In the genomic region with DNA sequence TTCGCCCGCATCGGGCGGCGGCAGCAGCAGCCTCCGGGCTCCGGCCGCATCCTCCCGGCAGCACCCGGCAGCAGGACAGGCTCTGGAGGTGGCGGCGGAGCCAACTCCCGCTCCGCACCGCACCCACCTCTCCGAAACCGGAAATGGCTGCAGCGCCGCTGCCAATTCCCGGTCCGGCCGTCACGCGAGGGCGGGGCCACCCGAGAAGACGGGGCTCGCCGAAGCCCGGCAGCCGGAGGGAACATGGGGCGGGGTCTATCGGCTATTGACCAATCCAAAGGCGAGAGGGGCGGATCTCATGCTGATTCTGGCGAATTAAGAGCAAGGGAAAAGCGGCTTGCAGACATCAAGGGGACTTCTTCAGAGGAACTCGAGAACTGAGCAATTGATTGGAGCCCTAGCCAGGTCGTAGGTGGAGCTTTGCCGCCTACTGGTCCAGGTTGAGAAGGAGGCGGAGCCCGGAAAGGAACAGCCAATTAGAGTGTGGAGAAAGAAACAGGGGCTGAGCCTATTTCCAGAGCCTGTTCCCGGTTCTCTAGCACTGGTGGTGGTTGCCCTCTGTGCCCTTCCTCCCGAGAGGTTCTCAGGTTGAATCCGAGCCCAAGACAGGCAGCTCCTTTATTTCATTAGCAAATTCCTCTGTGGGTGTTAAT, we compare ENCODE assay signal across 8 mouse cellular contexts. TPM values are rescaled to one million over a fixed set of nuclear protein-coding genes. Genes with fewer than 3 reads are reported as not detected.
DNase-seq lines count a peak whose midpoint lies in the region; ATAC-seq and TF ChIP-seq lines count a peak whose summit lies in the region.

A gene (minus strand): TSS at position 234 of the 653 bp plus-strand sequence.

- peak within 1 kb of the TSS; percentile 93 for H3K4me2 ChIP-seq in embryonic facial prominence, embryonic 13.5 days
- peak within 1 kb of the TSS; percentile 92 for H3K4me2 ChIP-seq in limb, embryonic 12.5 days
- H3K4me2 ChIP-seq in midbrain, embryonic 15.5 days, result peak within 1 kb of the TSS; percentile 98

- peak within 1 kb of the TSS; percentile 75 for H3K27ac ChIP-seq in embryonic facial prominence, embryonic 13.5 days
- peak within 1 kb of the TSS; percentile 92 for H3K27ac ChIP-seq in kidney, adult 2 months (ENCODE audit: insufficient read depth, low read depth, low read length)
- peak within 1 kb of the TSS; percentile 76 for H3K27ac ChIP-seq in limb, embryonic 12.5 days
- H3K27ac ChIP-seq in midbrain, embryonic 15.5 days, result peak within 1 kb of the TSS; percentile 86
- H3K27ac ChIP-seq in spleen, adult 2 months (ENCODE audit: insufficient read depth, low read length), result peak within 1 kb of the TSS; percentile 77

- no peaks in the 10 kb centered on the region for H3K27me3 ChIP-seq in embryonic facial prominence, embryonic 13.5 days
- H3K27me3 ChIP-seq in kidney, adult 2 months (replicated peaks; ENCODE audit: control insufficient read depth, insufficient read depth, low read length), result no peaks in the 10 kb centered on the region
- no peaks in the 10 kb centered on the region for H3K27me3 ChIP-seq in limb, embryonic 12.5 days
- H3K27me3 ChIP-seq in midbrain, embryonic 15.5 days (replicated peaks), result no peaks in the 10 kb centered on the region
- H3K27me3 ChIP-seq in spleen, adult 2 months (ENCODE audit: control insufficient read depth, insufficient read depth, low read length), result no peaks in the 10 kb centered on the region

- peak within 1 kb of the TSS; percentile 73 for H3K4me3 ChIP-seq in embryonic facial prominence, embryonic 13.5 days
- H3K4me3 ChIP-seq in kidney, adult 2 months (ENCODE audit: insufficient read depth, low read depth, low read length), result peak within 1 kb of the TSS; percentile 80
- H3K4me3 ChIP-seq in limb, embryonic 12.5 days (replicated peaks), result peak within 1 kb of the TSS; percentile 96
- H3K4me3 ChIP-seq in midbrain, embryonic 15.5 days, result peak within 1 kb of the TSS; percentile 96
- H3K4me3 ChIP-seq in spleen, adult 2 months (ENCODE audit: extremely low read depth, insufficient read depth, insufficient read length), result peak within 1 kb of the TSS; percentile 76

- no peaks in the 10 kb centered on the region for H3K36me3 ChIP-seq in embryonic facial prominence, embryonic 13.5 days
- no peaks in the 10 kb centered on the region for H3K36me3 ChIP-seq in kidney, adult 2 months (ENCODE audit: control insufficient read depth, insufficient read depth, low read length)
- no peaks in the 10 kb centered on the region for H3K36me3 ChIP-seq in limb, embryonic 12.5 days
- H3K36me3 ChIP-seq in midbrain, embryonic 15.5 days (replicated peaks), result no peaks in the 10 kb centered on the region
- H3K36me3 ChIP-seq in spleen, adult 2 months (ENCODE audit: control insufficient read depth, insufficient read depth, low read length), result no peaks in the 10 kb centered on the region

- under 1% methylated on average over 45 of the region's 45 CpGs for WGBS in embryonic facial prominence, embryonic 13.5 days
- under 1% methylated on average over 43 of the region's 45 CpGs for WGBS in kidney, adult 2 months
- WGBS in limb, embryonic 12.5 days, result under 1% methylated on average over 45 of the region's 45 CpGs
- WGBS in midbrain, embryonic 15.5 days, result under 1% methylated on average over 37 of the region's 45 CpGs
- under 1% methylated on average over 45 of the region's 45 CpGs for WGBS in spleen, adult 2 months

- peak; percentile 58 for TF ChIP-seq POLR2A in kidney, adult 2 months (IDR thresholded peaks at IDR 0.05; ENCODE audit: low read depth, low read length)
- peak; percentile 63 for TF ChIP-seq POLR2A in spleen, adult 2 months (IDR thresholded peaks at IDR 0.05; ENCODE audit: low read depth, low read length)

- ATAC-seq in embryonic facial prominence, embryonic 13.5 days (ENCODE audit: insufficient number of reproducible peaks, insufficient read depth, low FRiP score, low TSS enrichment, low read depth), result peak; percentile 98
- ATAC-seq in limb, embryonic 12.5 days (ENCODE audit: insufficient number of reproducible peaks, insufficient read depth, low FRiP score, low TSS enrichment, low read depth), result peak; percentile 99
- peak; percentile 99 for ATAC-seq in midbrain, embryonic 15.5 days (replicated peaks)

- TF ChIP-seq CTCF in kidney, adult 2 months (conservative IDR thresholded peaks at IDR 0.05; ENCODE audit: insufficient read depth, insufficient read length, low read depth, low read length), result no peak
- TF ChIP-seq CTCF in spleen, adult 2 months (IDR thresholded peaks at IDR 0.05; ENCODE audit: extremely low read depth, insufficient read depth, insufficient read length, insufficient replicate concordance), result no peak

- DNase-seq in 3134 (ENCODE audit: extremely low read depth, insufficient read length, low spot score), result peak; percentile 98
- DNase-seq in adrenal gland, postnatal 36 days, result peak; percentile 99 to 100
- peak; percentile 100 for DNase-seq in heart, adult 18-20 months
- peak; percentile 100 for DNase-seq in kidney, adult 2 months
- DNase-seq in spleen, adult 2 months (ENCODE audit: low read depth in 1 of 2, low spot score in 2 of 2), result peak; percentile 98 to 99

- peaks cover 20% of the 10 kb centered on the region for H3K4me1 ChIP-seq in embryonic facial prominence, embryonic 13.5 days
- H3K4me1 ChIP-seq in kidney, adult 2 months (ENCODE audit: control insufficient read depth, insufficient read depth, low read length), result peaks cover 7% of the 10 kb centered on the region
- peaks cover 16% of the 10 kb centered on the region for H3K4me1 ChIP-seq in limb, embryonic 12.5 days (replicated peaks)
- peaks cover 23% of the 10 kb centered on the region for H3K4me1 ChIP-seq in midbrain, embryonic 15.5 days
- peaks cover 3% of the 10 kb centered on the region; the same call in 1 of the 2 replicates for H3K4me1 ChIP-seq in spleen, adult 2 months (ENCODE audit: control insufficient read depth, insufficient read depth, insufficient read length)

- H3K9me3 ChIP-seq in embryonic facial prominence, embryonic 13.5 days, result no peaks in the 10 kb centered on the region
- H3K9me3 ChIP-seq in limb, embryonic 12.5 days, result no peaks in the 10 kb centered on the region
- no peaks in the 10 kb centered on the region for H3K9me3 ChIP-seq in midbrain, embryonic 15.5 days

- H3K9ac ChIP-seq in embryonic facial prominence, embryonic 13.5 days, result peak within 1 kb of the TSS; percentile 87
- peak within 1 kb of the TSS; percentile 84 for H3K9ac ChIP-seq in limb, embryonic 12.5 days (replicated peaks)
- peak within 1 kb of the TSS; percentile 98 for H3K9ac ChIP-seq in midbrain, embryonic 15.5 days

RNA-seq across cellular contexts. Expression of the gene that starts here (rescaled TPM):
- total RNA-seq in adrenal gland, postnatal 36 days (2021), result 100 to 1,000 TPM; 190 to 286 TPM
- polyA plus RNA-seq in embryonic facial prominence, embryonic 13.5 days (2015; fragmentation: Nextera tagmentation; extraction: Ambion mirVana), result 70.5 and 76.3 TPM in 2 replicates
- total RNA-seq in heart, adult 18-20 months (2021), result 10 to 100 TPM; 21.1 to 24.1 TPM
- polyA plus RNA-seq in kidney, adult 2 months (2012; rRNA removed), result 24.8 and 35.0 TPM in 2 replicates
- 64.6 and 71.7 TPM in 2 replicates for polyA plus RNA-seq in limb, embryonic 12.5 days (2016; fragmentation: Nextera tagmentation; extraction: Ambion mirVana)
- 59.4 and 68.5 TPM in 2 replicates for polyA plus RNA-seq in midbrain, embryonic 15.5 days (2015; fragmentation: Nextera tagmentation; extraction: Ambion mirVana)
- polyA plus RNA-seq in spleen, adult 2 months (2012; rRNA removed), result 6.1 and 7.5 TPM in 2 replicates

Comparison
In these comparisons a context has a peak if more than half of its experiments do, and no peak if none do; other contexts are left out.
1. Peak in every context shown above with its lines: DNase-seq, ATAC-seq, H3K4me3 ChIP-seq and H3K27ac ChIP-seq.
2. RNA of the gene that starts here (total RNA-seq): 190 to 286 TPM in adrenal gland, postnatal 36 days; 21.1 to 24.1 TPM in heart, adult 18-20 months; every median in the first group is over 4 times any median in the second.